Mouse (Mus musculus) lung, postnatal 0 days (tissue): ENCODE results near the gene Magix. TPM values are rescaled to one million over a fixed set of nuclear protein-coding genes. Genes with fewer than 3 reads are reported as not detected.

Source experiments
- ATAC-seq: fragments of 200-750 bp; cut with Nextera tagmentation; 2 replicates; pipeline ENCODE4 v1.8.0; 2017; ENCODE audit warnings: moderate library complexity
- DNase-seq: peaks from one replicate; pipeline ENCODE4 v3.0.0-alpha.2; 2016; ENCODE audit warnings: low spot score
- H3K27ac ChIP-seq: fragments of 300-500 bp; sonication (generic); 2 replicates; pipeline ENCODE4 v1.5.1; 2014; ENCODE audit warnings: antibody characterized with exemption, mild to moderate bottlenecking, low read length, mixed read lengths
- H3K27me3 ChIP-seq: fragments of 300-500 bp; sonication (generic); replicated peaks from 2 replicates; pipeline ENCODE4 v1.6.1; 2014; ENCODE audit warnings: low read length, mixed read lengths; ENCODE audit not compliant: insufficient read depth
- H3K36me3 ChIP-seq: fragments of 300-500 bp; sonication (generic); 2 replicates; pipeline ENCODE4 v1.6.1; 2014; ENCODE audit warnings: low read length, mixed read lengths; ENCODE audit not compliant: insufficient read depth
- H3K4me1 ChIP-seq: fragments of 300-500 bp; sonication (generic); 2 replicates; pipeline ENCODE4 v1.6.1; 2014; ENCODE audit warnings: antibody characterized with exemption, low read depth, low read length, mixed read lengths; ENCODE audit not compliant: insufficient read depth
- H3K4me2 ChIP-seq: fragments of 300-500 bp; sonication (generic); replicated peaks from 2 replicates; pipeline ENCODE4 v1.6.1; 2014; ENCODE audit warnings: low read depth, mild to moderate bottlenecking, low read length, moderate library complexity, mixed read lengths
- H3K4me3 ChIP-seq: fragments of 300-500 bp; sonication (generic); 2 replicates; pipeline ENCODE4 v1.5.1; 2014; ENCODE audit warnings: low read depth, low read length
- H3K9ac ChIP-seq: fragments of 300-500 bp; sonication (generic); replicated peaks from 2 replicates; pipeline ENCODE4 v1.6.1; 2014; ENCODE audit warnings: low read depth, mild to moderate bottlenecking
- H3K9me3 ChIP-seq: fragments of 300-500 bp; sonication (generic); 2 replicates; pipeline ENCODE4 v1.6.1; 2016; ENCODE audit warnings: low read length, mixed read lengths
- CTCF ChIP-seq: IDR thresholded peaks from 2 replicates; pipeline ENCODE4 v1.5.1; 2016; ENCODE audit warnings: antibody characterized with exemption, mild to moderate bottlenecking
- EP300 ChIP-seq: IDR thresholded peaks from 2 replicates; pipeline ENCODE4 v1.6.1; 2016; ENCODE audit warnings: antibody characterized with exemption, mild to moderate bottlenecking, control low read depth
- WGBS: fragments of 180-500 bp; shearing (Covaris S2); extraction: QIAGEN DNeasy Blood & Tissue Kit; methylation state at CpG from one replicate; pipeline ENCODE4 v1.1.7; 2014; 5-methylcytosine and 5-hydroxymethylcytosine counted together
- polyA plus RNA-seq: library from polyadenylated mRNA; unstranded; fragments of >200 nt; fragmentation: Nextera tagmentation; extraction: Ambion mirVana; gene quantifications from 2 replicates; pipeline ENCODE4 v1.2.1, GENCODE M21; 2015

Gene Magix
- polyA plus RNA-seq, 1 experiment from 2014 or later = 3.5 TPM

DNA sequence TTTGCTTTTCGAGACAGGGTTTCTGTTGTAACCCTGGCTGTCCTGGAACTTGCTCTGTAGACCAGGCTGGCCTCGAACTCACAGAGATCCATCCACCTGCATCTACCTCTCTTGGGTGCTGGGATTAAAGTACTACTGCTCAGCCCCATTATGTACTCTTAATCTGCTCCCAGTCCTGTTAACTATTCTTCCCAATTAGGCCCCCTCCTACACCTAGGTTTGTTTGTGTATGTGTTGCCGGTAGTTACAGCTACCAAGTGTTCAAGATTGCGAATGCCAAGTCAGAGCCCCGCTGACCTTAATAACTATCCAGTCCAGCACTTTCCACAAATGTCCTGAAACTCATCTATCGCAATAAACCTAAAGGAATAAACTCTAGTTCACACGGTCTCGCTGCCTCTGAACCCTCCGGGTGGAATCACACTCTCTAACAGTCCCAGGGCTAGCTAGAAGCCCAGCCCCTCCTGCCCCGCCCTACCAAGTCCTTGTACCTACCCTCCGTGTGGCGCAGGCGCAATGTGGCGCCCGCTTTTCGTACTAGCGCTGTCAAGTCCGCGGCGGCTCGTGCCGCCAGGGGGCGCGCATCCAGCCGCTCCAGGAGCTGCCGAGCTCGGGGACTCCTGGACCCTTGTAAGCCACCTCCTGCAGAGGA lies 1.5 kb downstream of the Magix start:
- peak overlapping the region; percentile 10; the same call in 1 of the 2 replicates for H3K4me3 ChIP-seq
- 17% methylated on average over 26 of the region's 27 CpGs for WGBS
- peak overlapping the region; percentile 14; the same call in 1 of the 2 replicates for H3K27ac ChIP-seq

DNA sequence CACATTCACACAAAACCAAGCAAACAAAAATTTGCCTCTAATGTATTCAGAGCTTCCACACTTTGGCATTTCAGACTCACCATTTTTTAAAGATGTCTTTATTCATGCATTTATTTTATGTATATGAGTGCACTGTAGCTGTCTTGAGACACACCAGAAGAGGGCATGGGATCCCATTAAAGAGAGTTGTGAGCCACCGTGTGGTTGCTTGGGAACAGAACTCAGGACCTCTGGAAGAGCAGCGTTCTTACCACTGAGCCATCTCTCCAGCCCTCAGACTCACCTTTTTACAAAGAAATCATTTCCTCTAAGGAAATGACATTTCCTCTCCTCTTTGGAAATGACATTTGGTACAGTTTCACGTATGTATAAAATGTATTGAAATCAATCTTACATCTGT lies 2.1 kb downstream of the Magix start:
- TF ChIP-seq EP300 (no peak), CTCF (peak; percentile 28; the same call in 1 of the 2 replicates)
- WGBS = 22% methylated on average over 3 of the region's 3 CpGs
- Histone ChIP-seq H3K9ac (no peak overlapping the region), H3K4me2 (no peak overlapping the region), H3K36me3 (no peaks in the 10 kb centered on the region), H3K27ac (no peak overlapping the region), H3K4me1 (no peaks in the 10 kb centered on the region), H3K27me3 (no peaks in the 10 kb centered on the region), H3K9me3 (no peaks in the 10 kb centered on the region), H3K4me3 (no peak overlapping the region)
- DNase-seq = no peak
- ATAC-seq = no peak

More for the DNA sequence above, 1.5 kb downstream of the Magix start:
- no peaks in the 10 kb centered on the region for H3K36me3 ChIP-seq
- peak overlapping the region; percentile 52 for H3K4me2 ChIP-seq
- no peaks in the 10 kb centered on the region for H3K27me3 ChIP-seq
- no peak overlapping the region for H3K9ac ChIP-seq
- TF ChIP-seq CTCF = peak; percentile 80
- TF ChIP-seq EP300 = no peak
- no peaks in the 10 kb centered on the region for H3K4me1 ChIP-seq
- peak; percentile 91 for DNase-seq
- peak; percentile 96 for ATAC-seq
- H3K9me3 ChIP-seq = no peaks in the 10 kb centered on the region

DNA sequence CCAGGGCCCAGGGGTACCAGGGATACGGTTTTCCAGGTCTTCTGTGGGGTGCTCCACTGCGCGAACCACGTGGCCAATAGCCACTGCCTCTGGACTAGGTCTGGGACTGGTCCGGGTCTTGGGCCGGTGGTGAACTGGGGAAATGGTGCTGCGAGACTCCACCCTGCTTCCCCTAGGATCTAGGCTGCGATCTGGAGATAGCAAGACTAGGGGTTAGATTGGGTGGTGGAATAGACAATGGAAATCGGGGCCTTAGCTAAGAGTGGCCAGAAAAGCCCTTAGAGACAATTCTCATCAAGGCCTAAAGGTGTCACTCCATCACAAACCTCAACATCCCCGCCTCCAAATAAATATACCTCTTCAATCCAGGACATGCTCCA lies 6.1 kb downstream of the Magix start:
- Histone ChIP-seq H3K36me3 (no peaks in the 10 kb centered on the region), H3K9me3 (no peaks in the 10 kb centered on the region), H3K4me3 (no peak overlapping the region), H3K4me1 (no peaks in the 10 kb centered on the region), H3K9ac (no peak overlapping the region), H3K27me3 (no peaks in the 10 kb centered on the region), H3K4me2 (peak overlapping the region; percentile 46), H3K27ac (no peak overlapping the region)
- 0 out of 2 replicates have a peak, but pooled peaks have one; percentile 17 for TF ChIP-seq CTCF
- no peak for TF ChIP-seq EP300
- no peak for DNase-seq
- no peak for ATAC-seq
- 36% methylated on average over 9 of the region's 10 CpGs for WGBS

DNA sequence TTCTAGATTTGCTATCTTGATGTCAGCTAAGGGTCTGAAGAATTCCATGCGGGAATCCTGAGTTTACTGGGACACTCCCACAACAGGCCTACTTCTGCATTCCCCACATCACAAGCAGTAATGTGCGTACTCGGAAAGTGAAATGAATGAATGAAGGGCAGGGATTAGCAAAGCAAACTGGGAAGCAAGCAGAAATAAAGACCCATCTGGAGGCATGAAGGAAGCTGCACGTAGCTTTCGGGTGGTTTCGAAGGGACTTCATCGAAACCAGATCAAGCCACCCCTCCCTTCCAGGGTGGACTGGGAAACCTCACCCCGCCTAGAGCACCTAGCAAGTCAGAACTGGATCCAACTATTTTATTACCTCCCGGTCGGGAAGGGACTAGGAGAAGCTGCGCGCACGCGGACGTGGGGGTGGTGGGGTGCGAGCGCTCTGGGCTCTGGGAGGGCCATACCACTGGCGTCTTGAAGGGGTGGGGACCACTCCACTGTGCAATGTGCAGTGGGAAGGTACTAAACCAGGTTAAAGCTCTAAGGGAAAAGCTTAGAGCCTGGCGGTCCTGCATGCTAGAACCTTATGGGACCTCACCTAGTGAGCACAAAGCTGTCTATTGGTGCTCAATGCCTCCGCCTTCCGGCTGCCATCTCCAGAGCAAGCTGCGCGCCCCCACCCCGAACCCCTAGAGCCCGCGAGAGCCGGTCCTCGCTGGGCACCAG lies 6.6 kb downstream of the Magix start:
- 37% methylated on average over 20 of the region's 28 CpGs for WGBS
- no peaks in the 10 kb centered on the region for H3K27me3 ChIP-seq
- no peak overlapping the region for H3K4me3 ChIP-seq
- H3K36me3 ChIP-seq = no peaks in the 10 kb centered on the region
- ATAC-seq (peak; percentile 11), DNase-seq (no peak)
- peak overlapping the region; percentile 46 for H3K4me2 ChIP-seq
- H3K9ac ChIP-seq = no peak overlapping the region
- TF ChIP-seq EP300 = peak; percentile 44; the same call in 1 of the 2 replicates
- no peak for TF ChIP-seq CTCF
- H3K27ac ChIP-seq = peak overlapping the region; percentile 66
- no peaks in the 10 kb centered on the region for H3K9me3 ChIP-seq
- no peaks in the 10 kb centered on the region for H3K4me1 ChIP-seq

DNA sequence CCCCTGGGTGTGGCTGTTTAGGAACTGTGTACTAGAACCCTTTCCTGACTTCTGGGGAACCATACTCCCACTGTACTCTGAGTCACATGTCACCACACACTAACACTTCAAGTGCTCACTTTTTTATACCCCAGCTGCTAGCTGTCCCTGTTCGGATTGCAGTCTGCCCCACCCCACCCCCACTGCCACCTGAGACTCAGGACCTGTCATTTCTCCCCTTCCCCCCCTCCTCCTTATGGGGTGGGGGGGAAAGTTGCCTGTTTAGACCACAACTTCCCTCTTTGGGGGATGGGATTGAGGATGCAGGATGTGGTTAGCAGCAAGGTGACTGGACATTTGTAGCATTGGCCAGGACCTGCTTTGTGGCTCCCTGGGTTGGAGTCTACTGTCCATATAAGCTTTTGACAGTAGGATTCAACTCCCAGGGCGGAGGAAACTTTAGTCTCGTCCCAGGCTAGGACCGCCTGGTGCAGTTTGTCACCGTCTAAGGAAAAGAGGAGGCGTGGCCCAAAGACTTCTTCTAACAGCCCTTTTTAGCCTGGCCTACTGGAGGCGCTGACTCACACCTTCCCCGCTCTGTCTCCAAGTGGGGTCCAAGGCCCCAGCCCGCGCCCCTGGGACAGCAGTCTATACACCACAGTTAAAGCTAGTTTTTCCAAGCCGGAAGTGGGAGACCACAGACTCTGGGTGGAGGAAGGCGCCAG lies 7.3 kb downstream of the Magix start:
- 24% methylated on average over 10 of the region's 12 CpGs for WGBS
- Histone ChIP-seq H3K27ac (peak overlapping the region; percentile 66), H3K36me3 (no peaks in the 10 kb centered on the region), H3K4me3 (no peak overlapping the region), H3K4me1 (no peaks in the 10 kb centered on the region), H3K9me3 (no peaks in the 10 kb centered on the region), H3K9ac (no peak overlapping the region), H3K4me2 (peak overlapping the region; percentile 46), H3K27me3 (no peaks in the 10 kb centered on the region)
- TF ChIP-seq CTCF = no peak
- TF ChIP-seq EP300 = no peak
- peak; percentile 61 for DNase-seq
- ATAC-seq = peak; percentile 46

DNA sequence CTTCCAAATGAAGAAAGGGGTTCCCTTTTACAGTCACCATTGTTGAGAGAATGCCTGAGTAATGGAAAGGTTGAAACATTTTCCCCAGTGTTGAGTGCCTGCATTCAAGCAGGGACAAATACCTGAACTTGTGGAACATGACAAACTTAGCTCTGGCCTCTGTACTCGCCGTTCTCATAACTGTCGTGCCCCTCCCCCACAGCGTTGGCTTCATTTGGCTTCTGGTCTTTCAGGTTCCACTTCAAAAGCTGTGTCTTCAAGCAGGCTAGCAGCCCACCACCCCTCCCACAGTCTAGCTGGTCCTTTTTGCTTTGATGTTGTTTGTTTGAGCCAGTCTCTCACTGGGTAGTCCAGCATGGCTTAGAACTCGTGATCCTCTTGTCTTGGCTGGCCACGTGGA lies 8.3 kb downstream of the Magix start:
- DNase-seq (no peak), ATAC-seq (no peak)
- Histone ChIP-seq H3K4me1 (no peaks in the 10 kb centered on the region), H3K9ac (no peak overlapping the region), H3K36me3 (no peaks in the 10 kb centered on the region), H3K9me3 (no peaks in the 10 kb centered on the region), H3K4me2 (no peak overlapping the region), H3K27me3 (no peaks in the 10 kb centered on the region), H3K27ac (no peak overlapping the region), H3K4me3 (no peak overlapping the region)
- TF ChIP-seq CTCF (no peak), EP300 (no peak)
- WGBS = 37% methylated on average over 6 of the region's 6 CpGs
